7 mouse cellular contexts compared by ENCODE assay signal in the genomic region with DNA sequence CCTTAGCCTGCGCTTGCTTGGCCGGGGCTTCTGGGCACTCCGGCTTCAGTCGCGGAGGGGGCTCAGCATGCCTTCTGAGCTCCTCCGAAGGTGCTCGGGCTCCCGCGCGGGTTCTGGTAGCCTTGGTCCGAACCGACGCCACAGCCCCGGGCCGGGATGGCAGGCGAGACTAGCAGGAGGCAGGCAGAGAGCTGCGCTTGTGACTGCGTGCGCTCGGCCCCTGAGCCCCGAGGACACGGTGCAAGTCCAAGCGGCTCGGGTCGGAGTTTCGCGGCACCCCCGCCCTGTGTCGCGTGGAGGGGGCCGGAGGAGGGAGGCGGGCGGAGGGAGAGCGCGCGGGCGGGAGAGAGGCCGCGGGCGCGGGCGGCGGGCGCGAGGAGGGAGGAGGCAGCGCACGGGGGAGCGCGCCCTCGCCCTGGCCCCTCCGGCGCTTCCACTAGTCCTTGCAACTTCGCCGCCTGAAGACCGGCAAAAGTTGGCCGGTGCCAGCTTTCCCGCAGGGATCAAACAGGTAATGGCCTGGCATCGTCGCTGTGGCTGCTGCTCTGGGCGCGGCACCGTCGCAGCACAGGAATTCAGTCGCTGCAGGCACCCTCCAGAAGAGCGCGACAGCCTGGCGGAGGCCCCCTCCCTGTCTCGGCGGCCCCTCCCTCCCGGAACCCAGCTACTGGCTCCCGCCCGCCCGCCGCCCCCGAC.
A peak's percentile ranks its signal among the peaks of the same experiment; 100 is the strongest.
DNase-seq lines count a peak whose midpoint lies in the region; ATAC-seq and TF ChIP-seq lines count a peak whose summit lies in the region.

No protein-coding gene starts in this region.

- peak; percentile 50 for DNase-seq in ZHBTc4 (ENCODE audit: low read depth, low spot score)
- peak; percentile 19 for DNase-seq in embryonic facial prominence, embryonic 14.5 days (ENCODE audit: low spot score)
- peak; percentile 3 for DNase-seq in heart, postnatal 36 days
- DNase-seq in layer of hippocampus, postnatal 25 days (ENCODE audit: extremely low spot score in 1 of 2, low spot score in 1 of 2) = peak; percentile 29 to 47
- peak; percentile 9 to 13 for DNase-seq in spleen, postnatal 10 days (ENCODE audit: low spot score in 2 of 2)

- no peak for TF ChIP-seq CTCF in E14TG2a.4 (conservative IDR thresholded peaks at IDR 0.05; ENCODE audit: low read length)

- no peaks in the 10 kb centered on the region for H3K9me3 ChIP-seq in E14TG2a.4 (ENCODE audit: low read length)
- H3K9me3 ChIP-seq in embryonic facial prominence, embryonic 14.5 days (ENCODE audit: control insufficient read depth, low read length) = no peaks in the 10 kb centered on the region
- no peaks in the 10 kb centered on the region for H3K9me3 ChIP-seq in midbrain, embryonic 13.5 days

- H3K27me3 ChIP-seq in E14TG2a.4 (ENCODE audit: insufficient read depth, low read length) = peaks cover 8% of the 10 kb centered on the region
- H3K27me3 ChIP-seq in embryonic facial prominence, embryonic 14.5 days (replicated peaks; ENCODE audit: control insufficient read depth, insufficient read depth, low read length) = 0 out of 2 replicates have a peak, but pooled peaks cover 7% of the 10 kb centered on the region
- H3K27me3 ChIP-seq in midbrain, embryonic 13.5 days = no peaks in the 10 kb centered on the region

- ATAC-seq in embryonic facial prominence, embryonic 14.5 days (ENCODE audit: low read depth) = peak; percentile 80
- ATAC-seq in midbrain, embryonic 13.5 days = peak; percentile 84

- 43% methylated on average over 12 of the region's 75 CpGs for WGBS in embryonic facial prominence, embryonic 14.5 days
- 25% methylated on average over 47 of the region's 75 CpGs for WGBS in midbrain, embryonic 13.5 days

- peak overlapping the region; percentile 60 for H3K9ac ChIP-seq in embryonic facial prominence, embryonic 14.5 days (ENCODE audit: low read depth, low read length)
- H3K9ac ChIP-seq in midbrain, embryonic 13.5 days (replicated peaks) = peak overlapping the region; percentile 67

- no peaks in the 10 kb centered on the region for H3K4me1 ChIP-seq in E14TG2a.4 (replicated peaks; ENCODE audit: low read depth, low read length)
- H3K4me1 ChIP-seq in embryonic facial prominence, embryonic 14.5 days (ENCODE audit: control insufficient read depth, insufficient read depth, low read length) = no peaks in the 10 kb centered on the region
- peaks cover 6% of the 10 kb centered on the region for H3K4me1 ChIP-seq in midbrain, embryonic 13.5 days (replicated peaks)

- H3K36me3 ChIP-seq in E14TG2a.4 (ENCODE audit: insufficient read depth, low read length) = no peaks in the 10 kb centered on the region
- no peaks in the 10 kb centered on the region for H3K36me3 ChIP-seq in embryonic facial prominence, embryonic 14.5 days (ENCODE audit: control insufficient read depth, insufficient read depth, low read length)
- no peaks in the 10 kb centered on the region for H3K36me3 ChIP-seq in midbrain, embryonic 13.5 days

- H3K27ac ChIP-seq in embryonic facial prominence, embryonic 14.5 days (replicated peaks; ENCODE audit: low read depth, low read length) = no peak overlapping the region
- H3K27ac ChIP-seq in midbrain, embryonic 13.5 days = no peak overlapping the region

- H3K4me2 ChIP-seq in embryonic facial prominence, embryonic 14.5 days (ENCODE audit: low read depth, low read length) = peak overlapping the region; percentile 64
- peak overlapping the region; percentile 69 for H3K4me2 ChIP-seq in midbrain, embryonic 13.5 days (replicated peaks)

- H3K4me3 ChIP-seq in E14TG2a.4 (replicated peaks; ENCODE audit: low read length) = peak overlapping the region; percentile 79
- H3K4me3 ChIP-seq in embryonic facial prominence, embryonic 14.5 days (ENCODE audit: low read depth, low read length) = peak overlapping the region; percentile 53
- peak overlapping the region; percentile 58 for H3K4me3 ChIP-seq in midbrain, embryonic 13.5 days (replicated peaks)

- intact Hi-C loops in heart, postnatal 36 days (cut with DNase I) = loop anchor here (10.0 kb wide), 1 partner anchor 510 kb away; no protein-coding TSS in a partner anchor
